Mouse (Mus musculus) embryonic fibroblast, embryonic 13.5 days (primary cell): ENCODE measurements at regions not wholly inside any gene's neighbourhood (a gene's known extent, or its start where the extent isn't known, plus 50 kb on each side); places are given as distances from the start of the nearest gene placed in this dataset.

Experiments used
- CTCF ChIP-seq: IDR thresholded peaks from 2 replicates; pipeline ENCODE4 v1.5.1; 2011; ENCODE audit warnings: mild to moderate bottlenecking, control low read depth, low read length, moderate library complexity, borderline replicate concordance; ENCODE audit not compliant: insufficient read depth
- POLR2A ChIP-seq: IDR thresholded peaks from 2 replicates; pipeline ENCODE4 v1.6.1; 2011; ENCODE audit warnings: low read depth, mild to moderate bottlenecking, control low read depth, low read length, moderate library complexity

DNA sequence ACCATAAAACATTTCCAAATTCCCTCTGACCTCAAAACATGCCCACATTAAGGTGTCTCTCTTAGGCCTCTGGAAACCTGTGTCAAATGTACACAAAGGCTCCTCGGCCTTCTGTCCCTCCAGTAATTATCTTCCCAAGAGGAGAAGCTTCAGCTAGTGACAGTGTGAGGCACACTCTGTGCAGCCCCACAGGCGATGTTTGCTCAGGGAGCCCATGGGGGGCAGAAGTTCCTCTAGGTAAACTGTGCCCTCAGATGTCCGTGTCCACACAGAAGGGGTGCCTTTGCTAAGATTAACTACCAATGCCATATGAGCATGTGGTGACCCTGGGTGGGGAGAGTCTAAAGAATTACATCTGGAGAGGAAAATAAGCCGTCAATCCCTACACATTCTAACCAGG, 152.4 kb downstream of the Zfp36l1 start:
- TF ChIP-seq POLR2A (no peak), CTCF (no peak)
